8 mouse cellular contexts compared by ENCODE assay signal in genomic region chr4:137578181-137578845, GRCm38 (mm10). TPM values are rescaled to one million over a fixed set of nuclear protein-coding genes. Genes with fewer than 3 reads are reported as not detected.
DNase-seq lines count a peak whose midpoint lies in the region; ATAC-seq and TF ChIP-seq lines count a peak whose summit lies in the region.

No protein-coding gene starts in this region.

- in situ Hi-C loops in CH12.LX (cut with MboI; ENCODE audit: low pct_ligation_motif_present, low pct_unique_long_range_greater_than_20kb, low sequenced_read_pairs) = no loop called here

- TF ChIP-seq EP300 in CH12.LX (IDR thresholded peaks at IDR 0.05; ENCODE audit: low read length) = no peak

- H3K9me3 ChIP-seq in CH12.LX (replicated peaks; ENCODE audit: low read length) = no peaks in the 10 kb centered on the region
- H3K9me3 ChIP-seq in forebrain, embryonic 10.5 days = no peaks in the 10 kb centered on the region
- H3K9me3 ChIP-seq in heart, embryonic 16.5 days (replicated peaks; ENCODE audit: control insufficient read depth, low read length) = no peaks in the 10 kb centered on the region
- H3K9me3 ChIP-seq in lung, embryonic 14.5 days (ENCODE audit: low read depth, low read length) = no peaks in the 10 kb centered on the region
- no peaks in the 10 kb centered on the region for H3K9me3 ChIP-seq in neural tube, embryonic 14.5 days (ENCODE audit: control insufficient read depth, low read length)

- H3K36me3 ChIP-seq in CH12.LX (replicated peaks in 1 of 2; ENCODE audit: control insufficient read depth in 1 of 2, insufficient read depth in 1 of 2, low read length in 1 of 2) = no peaks in the 10 kb centered on the region
- H3K36me3 ChIP-seq in forebrain, embryonic 10.5 days (replicated peaks) = no peaks in the 10 kb centered on the region
- no peaks in the 10 kb centered on the region for H3K36me3 ChIP-seq in heart, embryonic 16.5 days (ENCODE audit: control insufficient read depth, insufficient read depth)
- H3K36me3 ChIP-seq in lung, embryonic 14.5 days (ENCODE audit: insufficient read depth) = no peaks in the 10 kb centered on the region
- no peaks in the 10 kb centered on the region for H3K36me3 ChIP-seq in neural tube, embryonic 14.5 days (ENCODE audit: control insufficient read depth, insufficient read depth, low read length)

- peak overlapping the region; percentile 57; the same call in 1 of the 2 replicates for H3K4me2 ChIP-seq in CH12.LX (ENCODE audit: insufficient read depth, low read depth, poor library complexity, severe bottlenecking)
- H3K4me2 ChIP-seq in heart, embryonic 16.5 days (ENCODE audit: low read depth, low read length) = peak overlapping the region; percentile 66
- peak overlapping the region; percentile 62 for H3K4me2 ChIP-seq in lung, embryonic 14.5 days
- peak overlapping the region; percentile 54 for H3K4me2 ChIP-seq in neural tube, embryonic 14.5 days (ENCODE audit: low read depth, low read length)

- peak in 1 of 2 experiments; percentile 71; a peak in 2 of 4 replicates for TF ChIP-seq CTCF in CH12.LX (conservative IDR thresholded peaks at IDR 0.05 in 1 of 2, IDR thresholded peaks at IDR 0.05 in 1 of 2; ENCODE audit: low read depth in 2 of 2, low read length in 2 of 2)
- peak; percentile 85 for TF ChIP-seq CTCF in lung, embryonic 14.5 days (IDR thresholded peaks at IDR 0.05; ENCODE audit: low read depth)

- DNase-seq in CH12.LX (ENCODE audit: extremely low read depth) = peak; percentile 17
- peak; percentile 78 for DNase-seq in forebrain, embryonic 10.5 days (ENCODE audit: extremely low spot score, low spot score)
- peak; percentile 78 for DNase-seq in kidney, postnatal 10 days
- peak; percentile 72 for DNase-seq in lung, embryonic 14.5 days
- peak; percentile 40 for DNase-seq in thymus, postnatal 14 days

- no peak for TF ChIP-seq POLR2A in CH12.LX (IDR thresholded peaks at IDR 0.05; ENCODE audit: low read depth, low read length)

- ATAC-seq in cerebellum, adult (ENCODE audit: insufficient number of reproducible peaks, low FRiP score, low TSS enrichment) = peak; percentile 83; the same call in 1 of the 2 replicates
- 0 out of 2 replicates have a peak, but pooled peaks have one; percentile 26 for ATAC-seq in heart, embryonic 16.5 days (replicated peaks; ENCODE audit: extremely low read depth, insufficient read depth, low FRiP score)
- peak; percentile 59 for ATAC-seq in lung, embryonic 14.5 days (ENCODE audit: insufficient read depth)
- no peak for ATAC-seq in neural tube, embryonic 14.5 days (ENCODE audit: low read depth)

- peak overlapping the region in 1 of 3 experiments; percentile 21 for H3K4me3 ChIP-seq in CH12.LX (replicated peaks in 1 of 3; ENCODE audit: low read depth in 2 of 3, low read length in 2 of 3, poor library complexity in 1 of 3)
- peak overlapping the region; percentile 54 for H3K4me3 ChIP-seq in forebrain, embryonic 10.5 days
- H3K4me3 ChIP-seq in heart, embryonic 16.5 days (ENCODE audit: low read length) = peak overlapping the region; percentile 46
- H3K4me3 ChIP-seq in lung, embryonic 14.5 days (ENCODE audit: low read depth, low read length) = peak overlapping the region; percentile 29
- peak overlapping the region; percentile 19; the same call in 1 of the 2 replicates for H3K4me3 ChIP-seq in neural tube, embryonic 14.5 days (ENCODE audit: low read depth, low read length)

- H3K4me1 ChIP-seq in CH12.LX (ENCODE audit: control insufficient read depth in 1 of 2, insufficient read depth in 2 of 2) = peaks cover 3 to 5% of the 10 kb centered on the region in 2 experiments; a peak in 2 of 4 replicates
- peaks cover 20% of the 10 kb centered on the region for H3K4me1 ChIP-seq in forebrain, embryonic 10.5 days
- peaks cover 5% of the 10 kb centered on the region; the same call in 1 of the 2 replicates for H3K4me1 ChIP-seq in heart, embryonic 16.5 days (ENCODE audit: control insufficient read depth, insufficient read depth, low read length)
- H3K4me1 ChIP-seq in lung, embryonic 14.5 days (ENCODE audit: insufficient read depth) = no peaks in the 10 kb centered on the region
- H3K4me1 ChIP-seq in neural tube, embryonic 14.5 days (ENCODE audit: control insufficient read depth, insufficient read depth, low read length) = no peaks in the 10 kb centered on the region

- peaks cover 32% of the 10 kb centered on the region for H3K27me3 ChIP-seq in CH12.LX (replicated peaks)
- H3K27me3 ChIP-seq in forebrain, embryonic 10.5 days (ENCODE audit: poor library complexity, severe bottlenecking) = peaks cover 38% of the 10 kb centered on the region
- H3K27me3 ChIP-seq in heart, embryonic 16.5 days (ENCODE audit: control insufficient read depth, insufficient read depth, low read length) = no peaks in the 10 kb centered on the region; the same call in 1 of the 2 replicates
- H3K27me3 ChIP-seq in lung, embryonic 14.5 days (ENCODE audit: insufficient read depth, low read length) = peaks cover 4% of the 10 kb centered on the region; the same call in 1 of the 2 replicates
- H3K27me3 ChIP-seq in neural tube, embryonic 14.5 days (ENCODE audit: control insufficient read depth, insufficient read depth, low read length) = no peaks in the 10 kb centered on the region

- H3K79me2 ChIP-seq in CH12.LX (replicated peaks; ENCODE audit: control insufficient read depth, extremely low read depth, insufficient read depth, poor library complexity, severe bottlenecking) = no peaks in the 10 kb centered on the region

- WGBS in forebrain, embryonic 10.5 days = 4% methylated on average over 39 of the region's 39 CpGs
- WGBS in heart, embryonic 16.5 days = 6% methylated on average over 39 of the region's 39 CpGs
- 3% methylated on average over 39 of the region's 39 CpGs for WGBS in lung, embryonic 14.5 days
- 4% methylated on average over 39 of the region's 39 CpGs for WGBS in neural tube, embryonic 14.5 days

- H3K27ac ChIP-seq in CH12.LX (ENCODE audit: insufficient read depth, low read depth) = no peak overlapping the region
- H3K27ac ChIP-seq in forebrain, embryonic 10.5 days = no peak overlapping the region
- H3K27ac ChIP-seq in heart, embryonic 16.5 days (ENCODE audit: low read length) = no peak overlapping the region
- H3K27ac ChIP-seq in lung, embryonic 14.5 days (ENCODE audit: low read depth) = no peak overlapping the region
- no peak overlapping the region for H3K27ac ChIP-seq in neural tube, embryonic 14.5 days (ENCODE audit: low read depth, low read length)

- dilution Hi-C loops in CH12.LX (cut with MboI; ENCODE audit: extremely low pct_ligation_motif_present, extremely low pct_unique_long_range_greater_than_20kb, low sequenced_read_pairs) = no loop called here

- TF ChIP-seq RAD21 in CH12.LX (IDR thresholded peaks at IDR 0.05; ENCODE audit: low read depth, low read length) = peak; percentile 25

- H3K9ac ChIP-seq in CH12.LX (ENCODE audit: insufficient read depth, low read depth) = no peak overlapping the region
- H3K9ac ChIP-seq in heart, embryonic 16.5 days (ENCODE audit: low read length) = no peak overlapping the region
- no peak overlapping the region for H3K9ac ChIP-seq in lung, embryonic 14.5 days
- no peak overlapping the region for H3K9ac ChIP-seq in neural tube, embryonic 14.5 days (replicated peaks; ENCODE audit: low read depth, low read length)

TF ChIP-seq in CH12.LX, 34 proteins besides CTCF, POLR2A, EP300 and RAD21:
- TF ChIP-seq IRF4 (IDR thresholded peaks at IDR 0.05; ENCODE audit: low read depth, low read length) = no peak
- TF ChIP-seq TCF12 (IDR thresholded peaks at IDR 0.05; ENCODE audit: low read depth, low read length) = 0 out of 2 replicates have a peak, but pooled peaks have one; percentile 26
- no peak for TF ChIP-seq ZMIZ1 (IDR thresholded peaks at IDR 0.05; ENCODE audit: low read depth, low read length)
- TF ChIP-seq SMC3 (IDR thresholded peaks at IDR 0.05; ENCODE audit: low read depth, low read length) = peak; percentile 22
- no peak for TF ChIP-seq ZC3H11A (IDR thresholded peaks at IDR 0.05; ENCODE audit: low read depth, low read length)
- TF ChIP-seq KAT2A (IDR thresholded peaks at IDR 0.05; ENCODE audit: insufficient replicate concordance, low read length) = no peak
- no peak for TF ChIP-seq SIN3A (IDR thresholded peaks at IDR 0.05; ENCODE audit: low read length)
- no peak for TF ChIP-seq ETS1 (conservative IDR thresholded peaks at IDR 0.05; ENCODE audit: low read depth, low read length)
- TF ChIP-seq MAZ (IDR thresholded peaks at IDR 0.05; ENCODE audit: low read depth, low read length) = no peak
- no peak for TF ChIP-seq E2F4 (IDR thresholded peaks at IDR 0.05; ENCODE audit: insufficient replicate concordance, low read depth, low read length)
- no peak for TF ChIP-seq MEF2A (IDR thresholded peaks at IDR 0.05; ENCODE audit: borderline replicate concordance, low read depth, low read length)
- no peak; the same call in 1 of the 2 replicates for TF ChIP-seq NRF1 (IDR thresholded peaks at IDR 0.05; ENCODE audit: low read depth, low read length)
- TF ChIP-seq HCFC1 (IDR thresholded peaks at IDR 0.05; ENCODE audit: low read depth, low read length) = no peak
- 0 out of 2 replicates have a peak, but pooled peaks have one; percentile 28 for TF ChIP-seq BHLHE40 (IDR thresholded peaks at IDR 0.05; ENCODE audit: low read depth, low read length)

RNA-seq across cellular contexts. Expression of gene Ldlrad2, which starts 3.9 kb away (rescaled TPM):
- not detected in 2 replicates for total RNA-seq in CH12.LX (2012; rRNA removed)
- not detected in 2 replicates for total RNA-seq in CH12.LX (2014; rRNA removed)
- polyA plus RNA-seq in CH12.LX (2012; ENCODE audit: insufficient read length, low read depth) = not detected in 2 replicates
- polyA plus RNA-seq in forebrain, embryonic 10.5 days (2016; fragmentation: Nextera tagmentation; extraction: Ambion mirVana) = not detected in 2 replicates
- 0.41 TPM in 1 of 2 replicates, not detected in the other for polyA plus RNA-seq in heart, embryonic 16.5 days (2015; fragmentation: Nextera tagmentation; extraction: Ambion mirVana)
- not detected in 2 replicates for polyA plus RNA-seq in lung, embryonic 14.5 days (2014; fragmentation: Nextera tagmentation; extraction: Ambion mirVana)
- not detected in 2 replicates for polyA plus RNA-seq in neural tube, embryonic 14.5 days (2014; fragmentation: Nextera tagmentation; extraction: Ambion mirVana)

RNA-seq across cellular contexts. Expression of gene Usp48, which starts 15.2 kb away (rescaled TPM):
- total RNA-seq in CH12.LX (2012; rRNA removed) (26.6 and 28.5 TPM in 2 replicates), CH12.LX (2014; rRNA removed) (36.6 and 41.3 TPM in 2 replicates)
- 77.8 and 90.6 TPM in 2 replicates for polyA plus RNA-seq in CH12.LX (2012; ENCODE audit: insufficient read length, low read depth)
- 72.0 and 75.9 TPM in 2 replicates for polyA plus RNA-seq in forebrain, embryonic 10.5 days (2016; fragmentation: Nextera tagmentation; extraction: Ambion mirVana)
- polyA plus RNA-seq in heart, embryonic 16.5 days (2015; fragmentation: Nextera tagmentation; extraction: Ambion mirVana) = 32.5 and 34.8 TPM in 2 replicates
- polyA plus RNA-seq in lung, embryonic 14.5 days (2014; fragmentation: Nextera tagmentation; extraction: Ambion mirVana) = 74.2 and 76.0 TPM in 2 replicates
- polyA plus RNA-seq in neural tube, embryonic 14.5 days (2014; fragmentation: Nextera tagmentation; extraction: Ambion mirVana) = 75.7 and 81.9 TPM in 2 replicates

Comparison
In these comparisons a context has a peak if more than half of its experiments do, and no peak if none do; other contexts are left out.
1. DNase-seq: peak in every context shown above with its lines; median percentile 78 in forebrain, embryonic 10.5 days; 78 in kidney, postnatal 10 days; 72 in lung, embryonic 14.5 days; 40 in thymus, postnatal 14 days; 17 in CH12.LX.